Mouse (Mus musculus) cortical plate, adult 2 months (tissue): ENCODE data around the gene Lrrfip2.

Source experiments
- CTCF ChIP-seq: fragments of 200-500 bp; IDR thresholded peaks from 2 replicates; pipeline ENCODE4 v1.5.1; 2011; ENCODE audit warnings: mild to moderate bottlenecking, control low read depth, low read length; ENCODE audit not compliant: insufficient read depth; ENCODE audit errors: extremely low read depth
- POLR2A ChIP-seq: fragments of 200-500 bp; IDR thresholded peaks from 2 replicates; pipeline ENCODE4 v1.6.1; 2011; ENCODE audit warnings: mild to moderate bottlenecking, low read length, control low read depth; ENCODE audit not compliant: insufficient read depth; ENCODE audit errors: extremely low read depth

DNA sequence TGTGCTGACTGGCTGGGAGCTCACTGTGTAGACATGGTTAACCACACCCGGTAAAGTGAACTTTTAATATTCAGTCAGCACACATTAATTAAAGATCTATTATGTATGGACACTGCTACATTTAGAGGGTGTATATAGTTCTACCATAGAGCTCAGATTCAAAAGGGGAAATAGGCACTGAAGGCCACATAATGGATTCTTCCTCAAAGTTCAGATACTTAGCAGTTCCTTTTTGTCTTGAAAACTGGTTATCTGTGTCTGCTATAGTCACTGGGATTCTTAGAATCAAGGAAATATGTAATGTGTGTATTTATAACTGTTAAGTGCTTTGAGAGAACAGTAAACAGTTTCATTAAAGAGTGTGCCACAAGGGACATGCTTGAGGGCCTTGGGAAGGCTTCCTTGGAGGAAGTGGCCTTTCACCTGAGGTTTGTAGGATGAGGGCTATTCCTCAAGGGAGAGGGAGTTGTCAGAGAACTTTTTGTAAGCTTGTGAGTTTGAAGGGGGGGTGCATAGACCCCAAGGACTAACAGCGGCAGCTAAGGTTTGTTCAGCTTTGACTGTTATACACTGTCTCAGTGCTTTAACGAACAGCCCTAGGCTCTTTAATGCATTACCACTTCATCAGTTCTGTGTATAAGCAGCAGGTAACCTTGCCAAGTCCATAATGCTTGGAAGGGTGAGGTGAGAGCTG is 28.3 kb downstream of the Lrrfip2 start:
- no peak for TF ChIP-seq CTCF
- TF ChIP-seq POLR2A, result no peak
